Mouse (Mus musculus) kidney, embryonic 15.5 days (tissue): ENCODE results near the gene Gar1. TPM values are rescaled to one million over a fixed set of nuclear protein-coding genes. Genes with fewer than 3 reads are reported as not detected.
A peak's percentile ranks its signal among the peaks of the same experiment; 100 is the strongest.

Experiments used
- ATAC-seq: fragments of 200-750 bp; cut with Nextera tagmentation; replicated peaks from 2 replicates; pipeline ENCODE4 v1.8.0; 2017; ENCODE audit warnings: moderate TSS enrichment; ENCODE audit not compliant: low FRiP score
- H3K27ac ChIP-seq: fragments of 300-500 bp; sonication (generic); 2 replicates; pipeline ENCODE4 v1.5.1; 2015; ENCODE audit warnings: mild to moderate bottlenecking, inconsistent platforms
- H3K27me3 ChIP-seq: fragments of 300-500 bp; sonication (generic); 2 replicates; pipeline ENCODE4 v1.6.1; 2015; ENCODE audit warnings: inconsistent platforms
- H3K36me3 ChIP-seq: fragments of 300-500 bp; sonication (generic); 2 replicates; pipeline ENCODE4 v1.6.1; 2015; ENCODE audit warnings: inconsistent platforms
- H3K4me1 ChIP-seq: fragments of 300-500 bp; sonication (generic); 2 replicates; pipeline ENCODE4 v1.6.1; 2015; ENCODE audit warnings: inconsistent platforms
- H3K4me2 ChIP-seq: fragments of 300-500 bp; sonication (generic); 2 replicates; pipeline ENCODE4 v1.6.1; 2015; ENCODE audit warnings: moderate library complexity, mild to moderate bottlenecking, inconsistent platforms
- H3K4me3 ChIP-seq: fragments of 300-500 bp; sonication (generic); replicated peaks from 2 replicates; pipeline ENCODE4 v1.5.1; 2015; ENCODE audit warnings: mild to moderate bottlenecking, inconsistent platforms
- H3K9ac ChIP-seq: fragments of 300-500 bp; sonication (generic); 2 replicates; pipeline ENCODE4 v1.6.1; 2015; ENCODE audit warnings: mild to moderate bottlenecking, inconsistent platforms
- H3K9me3 ChIP-seq: fragments of 300-500 bp; sonication (generic); replicated peaks from 2 replicates; pipeline ENCODE4 v1.6.1; 2016; ENCODE audit warnings: inconsistent platforms
- WGBS: fragments of 180-500 bp; shearing (Covaris S2); methylation state at CpG from one replicate; pipeline ENCODE4 v1.1.7; 2015; ENCODE audit warnings: mixed read lengths; 5-methylcytosine and 5-hydroxymethylcytosine counted together
- polyA plus RNA-seq: library from polyadenylated mRNA; unstranded; fragments of >200 nt; fragmentation: Nextera tagmentation; extraction: Ambion mirVana; gene quantifications from 2 replicates; pipeline ENCODE4 v1.2.1, GENCODE M21; 2015

Gene Gar1
- polyA plus RNA-seq, 1 experiment from 2014 or later: 92.9 TPM

DNA sequence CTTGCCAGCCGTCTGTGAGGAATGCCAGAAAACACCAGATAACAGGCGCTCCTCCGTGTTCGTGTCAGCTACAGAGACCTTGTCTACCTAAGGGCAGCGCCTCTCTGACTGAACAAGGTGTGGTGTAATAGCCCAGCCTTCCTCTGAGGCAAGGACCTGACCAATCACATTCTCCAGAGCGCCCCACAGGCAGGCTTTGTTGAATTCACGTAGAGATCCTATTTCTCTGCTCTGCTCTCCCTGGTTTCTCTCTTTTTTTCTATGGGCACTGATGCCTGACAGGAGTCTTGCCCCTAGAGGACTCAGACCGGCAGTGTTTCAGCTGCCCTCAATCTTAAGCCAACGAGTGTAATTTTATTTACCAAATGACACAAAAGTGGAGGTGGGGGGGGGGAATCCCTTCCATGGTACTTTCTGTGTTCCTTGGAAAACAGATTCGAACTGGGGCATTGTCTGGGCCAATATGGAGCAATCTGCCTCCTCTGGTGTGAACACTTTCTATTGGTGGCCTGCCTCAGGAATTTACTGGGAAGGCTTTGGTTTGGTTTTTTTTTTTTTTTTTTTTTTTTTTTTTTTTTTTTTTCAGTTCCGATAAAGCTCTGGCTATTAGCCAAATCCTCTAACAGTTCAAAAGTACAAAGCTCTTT, 5.0 kb upstream of the Gar1 start:
- Histone ChIP-seq H3K4me3 (peak overlapping the region; percentile 21), H3K27ac (peak overlapping the region; percentile 92), H3K9ac (no peak overlapping the region), H3K36me3 (no peaks in the 10 kb centered on the region), H3K4me1 (peaks cover 9% of the 10 kb centered on the region), H3K4me2 (peak overlapping the region; percentile 52), H3K9me3 (no peaks in the 10 kb centered on the region), H3K27me3 (0 out of 2 replicates have a peak, but pooled peaks cover 3% of the 10 kb centered on the region)
- 9% methylated on average over 11 of the region's 11 CpGs for WGBS
- ATAC-seq: peak; percentile 88

DNA sequence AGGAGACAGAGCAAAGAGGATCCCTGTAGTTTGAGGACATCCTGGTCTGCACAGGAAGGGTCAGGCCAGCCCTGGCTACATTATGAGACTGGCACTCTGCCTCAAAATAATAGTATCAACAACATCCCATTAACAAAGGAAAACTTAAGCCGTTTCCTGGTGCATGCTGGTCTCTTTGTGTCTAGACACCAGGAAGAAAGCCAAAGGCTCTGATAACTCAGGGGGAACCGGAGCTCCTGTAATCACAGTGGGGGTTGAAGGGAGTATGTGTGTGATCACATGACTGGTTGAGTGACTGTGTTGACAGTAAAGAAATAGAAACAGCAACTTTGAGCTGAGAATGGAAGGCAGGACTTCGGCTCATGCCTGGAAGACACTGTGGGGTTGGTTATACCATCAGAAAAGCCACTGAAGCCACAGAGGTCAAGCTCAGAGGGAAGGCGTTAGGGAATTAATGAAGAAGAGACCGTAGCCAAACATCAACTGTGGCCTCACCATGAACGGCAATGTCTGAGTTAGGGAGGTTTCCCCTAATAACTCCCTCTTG, 4.3 kb upstream of the Gar1 start, which contains the start of gene Cfi:
Cfi (plus strand) TSS at position 497 of the 547 bp plus-strand sequence.
- peak within 1 kb of the TSS; percentile 21 for H3K4me3 ChIP-seq
- no peaks in the 10 kb centered on the region for H3K36me3 ChIP-seq
- no peaks in the 10 kb centered on the region for H3K9me3 ChIP-seq
- 0 out of 2 replicates have a peak, but pooled peaks cover 3% of the 10 kb centered on the region for H3K27me3 ChIP-seq
- ATAC-seq: 0 out of 2 replicates have a peak, but pooled peaks have one; percentile 9
- 41% methylated on average over 6 of the region's 6 CpGs for WGBS
- peaks cover 9% of the 10 kb centered on the region for H3K4me1 ChIP-seq
- peak within 1 kb of the TSS; percentile 52 for H3K4me2 ChIP-seq
- peak within 1 kb of the TSS; percentile 92 for H3K27ac ChIP-seq
- no peak within 1 kb of the TSS for H3K9ac ChIP-seq

DNA sequence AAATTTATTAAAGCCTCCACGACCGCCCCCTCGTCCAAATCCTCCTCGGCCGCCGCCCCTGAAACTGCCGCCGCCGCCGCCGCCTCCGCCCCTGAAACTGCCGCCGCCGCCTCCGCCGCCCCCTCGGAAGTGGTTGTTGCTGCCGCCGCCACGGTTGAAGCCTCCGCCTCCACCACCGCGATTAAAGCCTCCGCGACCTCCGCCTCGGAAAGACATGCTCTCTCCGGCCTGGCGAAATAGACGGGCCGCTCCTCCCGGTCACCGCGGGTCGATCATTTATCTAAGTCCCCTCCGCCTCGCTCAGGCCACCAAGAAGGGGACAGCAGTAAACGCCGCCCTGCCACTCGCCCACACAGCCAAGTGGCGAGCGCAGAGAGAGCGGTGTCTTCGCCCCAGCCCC, 570 bp downstream of the Gar1 start:
- peaks cover 32% of the 10 kb centered on the region for H3K36me3 ChIP-seq
- ATAC-seq: no peak; the same call in 1 of the 2 replicates
- H3K27me3 ChIP-seq: 0 out of 2 replicates have a peak, but pooled peaks cover 3% of the 10 kb centered on the region
- peak overlapping the region; percentile 73 for H3K4me3 ChIP-seq
- peak overlapping the region; percentile 96 for H3K27ac ChIP-seq
- peaks cover 19% of the 10 kb centered on the region for H3K4me1 ChIP-seq
- peak overlapping the region; percentile 77 for H3K9ac ChIP-seq
- peak overlapping the region; percentile 67 for H3K4me2 ChIP-seq
- H3K9me3 ChIP-seq: no peaks in the 10 kb centered on the region
- under 1% methylated on average over 41 of the region's 45 CpGs for WGBS

DNA sequence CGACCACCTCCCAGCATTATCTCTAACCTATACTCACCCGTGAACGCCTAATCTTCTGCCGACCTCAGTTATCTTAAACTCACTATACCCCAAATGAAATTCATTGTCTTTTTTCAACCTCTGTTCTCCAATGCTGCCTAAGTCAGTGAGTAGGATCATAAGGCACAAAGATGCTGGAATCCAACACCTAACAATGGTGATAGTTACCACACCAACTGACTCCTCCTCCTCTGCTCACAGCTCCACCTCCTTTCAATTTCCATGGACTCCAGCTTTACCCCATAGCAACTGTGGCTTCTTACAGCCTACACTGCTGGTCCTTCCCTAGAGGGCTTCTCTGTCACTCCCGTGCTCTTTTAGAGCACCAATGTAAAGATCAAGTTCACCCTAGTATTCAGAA, 3.5 kb downstream of the Gar1 start:
- Histone ChIP-seq H3K27me3 (0 out of 2 replicates have a peak, but pooled peaks cover 2% of the 10 kb centered on the region), H3K9ac (no peak overlapping the region), H3K4me1 (peaks cover 13% of the 10 kb centered on the region), H3K4me2 (no peak overlapping the region), H3K36me3 (peaks cover 61% of the 10 kb centered on the region), H3K9me3 (no peaks in the 10 kb centered on the region), H3K4me3 (no peak overlapping the region), H3K27ac (no peak overlapping the region)
- 97% methylated on average over 5 of the region's 5 CpGs for WGBS
- no peak for ATAC-seq

DNA sequence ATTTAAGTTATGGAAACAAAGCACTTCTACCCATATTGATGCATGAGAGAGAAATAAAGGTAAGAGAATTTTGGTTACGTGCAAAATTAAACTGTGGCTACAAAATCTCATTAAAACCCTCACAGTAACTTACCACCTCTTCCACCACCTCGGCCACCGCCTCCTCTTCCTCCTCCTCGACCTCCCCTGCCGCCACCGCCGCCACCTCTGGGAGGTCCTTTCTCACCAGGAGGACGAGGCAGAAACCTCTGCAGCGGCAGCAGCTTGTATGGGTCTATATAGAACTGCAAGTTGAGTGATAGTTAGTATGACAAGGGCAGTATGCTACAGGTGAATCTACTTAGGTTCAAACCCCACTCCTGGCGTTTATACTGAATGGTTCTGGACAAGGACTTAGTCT, 4.5 kb downstream of the Gar1 start:
- ATAC-seq: no peak
- Histone ChIP-seq H3K9ac (no peak overlapping the region), H3K9me3 (no peaks in the 10 kb centered on the region), H3K4me3 (no peak overlapping the region), H3K27ac (no peak overlapping the region), H3K27me3 (no peaks in the 10 kb centered on the region), H3K4me1 (peaks cover 13% of the 10 kb centered on the region), H3K36me3 (peaks cover 69% of the 10 kb centered on the region), H3K4me2 (no peak overlapping the region)
- 89% methylated on average over 10 of the region's 10 CpGs for WGBS

DNA sequence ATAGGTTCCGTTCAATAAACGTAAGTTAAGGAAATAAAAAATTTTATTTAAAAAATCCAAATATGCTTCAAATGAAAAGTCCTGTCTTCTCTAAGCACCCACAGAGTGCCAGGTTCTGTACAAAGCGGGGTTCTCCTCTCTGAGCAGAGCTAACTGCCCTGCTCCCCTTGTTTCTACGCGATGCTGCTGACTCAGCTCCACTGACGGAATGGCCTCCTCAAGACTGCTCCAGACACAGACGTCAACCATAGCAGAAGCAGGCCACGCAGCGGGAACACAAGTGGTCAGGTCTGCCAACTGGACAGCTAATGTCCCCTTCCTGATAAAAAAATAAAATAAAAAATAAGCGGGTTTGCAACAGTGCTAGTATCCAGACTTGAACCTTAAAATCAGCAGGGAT, 6.3 kb downstream of the Gar1 start:
- H3K36me3 ChIP-seq: peaks cover 71% of the 10 kb centered on the region
- no peak overlapping the region for H3K4me2 ChIP-seq
- ATAC-seq: no peak
- H3K9me3 ChIP-seq: no peaks in the 10 kb centered on the region
- no peaks in the 10 kb centered on the region for H3K27me3 ChIP-seq
- no peak overlapping the region for H3K9ac ChIP-seq
- no peak overlapping the region for H3K27ac ChIP-seq
- 92% methylated on average over 10 of the region's 10 CpGs for WGBS
- H3K4me3 ChIP-seq: no peak overlapping the region
- peaks cover 10% of the 10 kb centered on the region for H3K4me1 ChIP-seq

DNA sequence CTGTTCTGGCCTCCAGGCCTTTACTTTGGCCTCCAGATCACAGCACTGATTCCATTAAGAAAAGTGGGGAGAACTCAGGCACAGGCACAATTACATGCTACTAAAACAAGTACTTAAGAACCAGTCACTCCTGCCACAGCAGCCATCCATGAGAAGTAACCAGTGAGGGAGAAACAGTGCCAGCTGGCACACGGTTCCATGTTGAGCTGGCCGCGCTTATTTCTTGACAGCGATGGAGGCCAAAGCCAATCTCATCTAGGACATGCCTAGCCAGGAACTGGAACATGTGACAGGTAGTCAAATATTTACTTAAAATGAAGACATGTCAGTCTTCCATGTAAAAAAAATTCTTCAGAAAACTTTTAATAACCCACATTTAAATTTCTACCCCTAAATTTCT, 7.0 kb downstream of the Gar1 start:
- H3K4me3 ChIP-seq: no peak overlapping the region
- no peaks in the 10 kb centered on the region for H3K9me3 ChIP-seq
- H3K36me3 ChIP-seq: peaks cover 71% of the 10 kb centered on the region
- H3K9ac ChIP-seq: no peak overlapping the region
- H3K4me1 ChIP-seq: peaks cover 2% of the 10 kb centered on the region; the same call in 1 of the 2 replicates
- H3K27me3 ChIP-seq: no peaks in the 10 kb centered on the region
- no peak overlapping the region for H3K27ac ChIP-seq
- no peak overlapping the region for H3K4me2 ChIP-seq
- WGBS: 96% methylated on average over 4 of the region's 4 CpGs
- ATAC-seq: no peak

DNA sequence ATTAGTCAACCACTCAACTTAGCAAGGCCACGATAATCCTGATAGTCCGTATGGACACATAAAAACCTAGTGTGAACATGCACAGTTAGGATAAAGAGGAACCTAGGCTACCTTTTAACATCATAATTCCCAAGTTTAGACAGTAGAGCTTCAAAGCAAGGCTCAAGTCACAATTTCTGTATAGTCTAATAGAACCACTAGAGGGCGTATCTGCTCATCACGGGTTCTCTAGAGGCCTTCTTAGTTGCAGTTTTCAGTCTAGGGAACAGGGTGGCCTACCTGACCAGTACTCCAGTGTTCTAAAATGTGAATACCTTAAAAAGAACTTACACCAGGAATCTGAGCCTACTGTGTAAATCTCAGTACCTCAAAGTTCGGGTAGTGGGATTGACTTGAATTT, 7.9 kb downstream of the Gar1 start:
- Histone ChIP-seq H3K27ac (no peak overlapping the region), H3K9ac (no peak overlapping the region), H3K9me3 (no peaks in the 10 kb centered on the region), H3K36me3 (peaks cover 64% of the 10 kb centered on the region), H3K4me3 (no peak overlapping the region), H3K4me2 (no peak overlapping the region), H3K27me3 (no peaks in the 10 kb centered on the region), H3K4me1 (no peaks in the 10 kb centered on the region)
- 60% methylated on average over 5 of the region's 5 CpGs for WGBS
- 0 out of 2 replicates have a peak, but pooled peaks have one; percentile 61 for ATAC-seq

DNA sequence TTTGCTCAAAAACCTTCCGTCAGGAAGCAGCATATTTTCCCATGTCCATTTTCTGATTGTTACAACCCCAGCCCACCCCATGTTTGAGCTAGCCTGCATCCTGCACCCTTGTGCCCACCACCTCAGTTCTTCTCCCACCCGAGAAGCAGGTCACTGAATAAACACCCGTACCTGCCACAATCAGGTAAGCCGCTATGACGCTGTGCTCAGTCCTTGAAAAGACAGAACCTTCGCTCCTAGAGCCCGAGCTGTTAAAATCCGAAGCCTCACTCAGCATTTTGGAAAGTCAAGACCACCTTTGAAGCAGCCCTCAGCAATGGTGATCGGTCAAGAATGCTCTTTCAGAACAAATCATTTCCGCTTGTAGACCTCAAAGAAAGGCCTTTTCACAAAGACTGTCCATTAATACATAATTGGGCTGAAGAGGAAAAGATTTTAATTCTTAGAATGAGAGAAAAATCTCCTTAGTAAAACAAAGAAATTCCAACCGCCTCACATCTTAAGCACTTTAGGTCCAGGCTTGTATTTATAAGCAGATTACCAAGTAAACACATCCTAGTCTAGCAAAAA, 8.9 kb downstream of the Gar1 start, which contains the start of gene Rrh:
Rrh (minus strand) TSS at position 382 of the 570 bp plus-strand sequence.
- Histone ChIP-seq H3K9me3 (no peaks in the 10 kb centered on the region), H3K4me2 (no peak within 1 kb of the TSS), H3K4me3 (no peak within 1 kb of the TSS), H3K27ac (no peak within 1 kb of the TSS), H3K27me3 (no peaks in the 10 kb centered on the region), H3K9ac (no peak within 1 kb of the TSS), H3K36me3 (peaks cover 54% of the 10 kb centered on the region), H3K4me1 (no peaks in the 10 kb centered on the region)
- 91% methylated on average over 11 of the region's 11 CpGs for WGBS
- ATAC-seq: no peak

DNA sequence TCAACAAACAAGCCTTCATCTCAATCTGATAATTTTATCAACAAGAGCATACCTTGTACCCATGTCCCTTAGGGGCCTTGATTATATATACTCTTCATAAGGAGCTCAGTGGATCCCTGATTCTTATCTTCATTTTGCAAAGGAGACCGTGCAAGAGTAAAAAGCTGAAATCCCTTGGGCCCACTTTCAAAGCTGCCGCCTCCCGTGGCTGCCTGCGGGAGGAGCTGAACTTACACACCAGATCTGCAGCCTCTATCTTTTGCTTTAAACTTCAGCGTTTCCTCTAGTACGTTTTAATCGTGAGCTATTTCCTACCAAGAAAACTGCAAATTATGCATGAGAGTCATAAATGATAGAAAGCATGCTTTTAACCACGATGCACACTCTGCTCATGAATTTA, 9.5 kb downstream of the Gar1 start:
- ATAC-seq: no peak
- Histone ChIP-seq H3K36me3 (peaks cover 50% of the 10 kb centered on the region), H3K4me3 (no peak overlapping the region), H3K27ac (no peak overlapping the region), H3K4me1 (no peaks in the 10 kb centered on the region), H3K27me3 (no peaks in the 10 kb centered on the region), H3K9ac (no peak overlapping the region), H3K4me2 (no peak overlapping the region), H3K9me3 (no peaks in the 10 kb centered on the region)
- 80% methylated on average over 8 of the region's 8 CpGs for WGBS

DNA sequence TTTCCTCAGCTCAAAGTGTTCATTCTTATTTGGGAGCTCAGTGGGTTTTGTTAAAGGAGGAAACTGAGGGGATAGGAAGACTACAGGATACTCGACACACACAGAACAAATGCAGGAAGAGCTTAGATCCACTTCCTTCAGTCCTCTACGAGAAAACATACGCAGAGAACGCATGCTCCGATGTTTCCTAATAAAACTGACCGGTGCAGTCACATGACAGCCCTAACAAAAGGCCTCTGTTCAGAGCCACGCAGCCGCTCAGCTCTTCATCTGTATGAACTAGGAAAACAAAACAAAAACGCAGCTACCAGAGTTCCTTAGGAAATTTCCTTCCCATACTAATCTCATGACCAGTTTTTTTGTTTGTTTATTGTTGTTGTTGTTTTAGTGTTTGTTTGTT, 10.3 kb downstream of the Gar1 start:
- no peak for ATAC-seq
- Histone ChIP-seq H3K4me3 (no peak overlapping the region), H3K27me3 (no peaks in the 10 kb centered on the region), H3K36me3 (peaks cover 42% of the 10 kb centered on the region), H3K4me2 (no peak overlapping the region), H3K9ac (no peak overlapping the region), H3K9me3 (no peaks in the 10 kb centered on the region), H3K4me1 (no peaks in the 10 kb centered on the region), H3K27ac (0 out of 2 replicates have a peak overlapping the region, but pooled peaks have one; percentile 22)
- 56% methylated on average over 9 of the region's 9 CpGs for WGBS

DNA sequence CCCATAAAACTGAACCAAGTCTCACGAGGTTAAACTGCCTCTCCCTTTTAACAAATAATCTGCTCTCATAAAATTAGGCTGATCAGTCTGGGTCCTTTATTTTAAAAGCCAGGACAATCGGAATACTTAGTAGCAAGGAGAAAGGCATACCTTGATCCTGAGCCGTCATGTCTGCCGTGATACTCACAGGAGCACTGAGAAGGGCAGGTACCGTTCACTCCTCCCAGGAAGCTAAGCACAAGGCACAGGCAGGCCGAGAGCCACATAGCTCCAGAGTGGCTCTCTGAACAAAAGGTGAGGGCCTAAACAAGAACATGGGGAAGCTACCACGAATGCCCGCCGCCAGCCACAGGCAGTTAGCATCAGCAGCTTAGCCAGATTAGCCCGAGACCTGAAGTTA, 27.4 kb downstream of the Gar1 start, which contains the start of gene Lrit3:
Lrit3 (minus strand) TSS at position 266 of the 400 bp plus-strand sequence.
- no peak for ATAC-seq
- WGBS: 79% methylated on average over 10 of the region's 10 CpGs
- Histone ChIP-seq H3K27ac (no peak within 1 kb of the TSS), H3K4me3 (no peak within 1 kb of the TSS), H3K4me1 (no peaks in the 10 kb centered on the region), H3K36me3 (no peaks in the 10 kb centered on the region), H3K4me2 (no peak within 1 kb of the TSS), H3K9me3 (no peaks in the 10 kb centered on the region), H3K27me3 (no peaks in the 10 kb centered on the region), H3K9ac (no peak within 1 kb of the TSS)
